Mouse (Mus musculus) megakaryocyte, embryonic 14.5 days (primary cell): ENCODE data around the gene Tmem151b.

Experiments
- FLI1 ChIP-seq: IDR thresholded peaks from 2 replicates; pipeline ENCODE4 v1.6.1; 2012; ENCODE audit warnings: low read length, inconsistent platforms, mixed read lengths
- GATA1 ChIP-seq: IDR thresholded peaks from 3 replicates; pipeline ENCODE4 v1.6.1; 2012; ENCODE audit warnings: mixed read lengths, low read length, inconsistent platforms, borderline replicate concordance

GRCm38 (mm10) chr17:45516488-45516887 is 33.0 kb downstream of the Tmem151b start:
- TF ChIP-seq GATA1 (no peak), FLI1 (no peak)
